Mouse (Mus musculus): ENCODE measurements around the gene Hephl1.

- TF ChIP-seq CTCF (IDR thresholded peaks at IDR 0.05; ENCODE audit: borderline replicate concordance, insufficient read depth, low read length) (no peak), POLR2A (IDR thresholded peaks at IDR 0.05; ENCODE audit: low read depth, low read length) (no peak)
Observed at GRCm38 (mm10) chr9:15020561-15021080, 91.3 kb downstream of the Hephl1 start.
